Mouse (Mus musculus): Measurements from ENCODE around the gene Sart1. TPM values are rescaled to one million over a fixed set of nuclear protein-coding genes. Genes with fewer than 3 reads are reported as not detected.

Gene Sart1
- total RNA-seq, 2 experiments from 2014 or later: 40.1 to 50.3 TPM

DNA sequence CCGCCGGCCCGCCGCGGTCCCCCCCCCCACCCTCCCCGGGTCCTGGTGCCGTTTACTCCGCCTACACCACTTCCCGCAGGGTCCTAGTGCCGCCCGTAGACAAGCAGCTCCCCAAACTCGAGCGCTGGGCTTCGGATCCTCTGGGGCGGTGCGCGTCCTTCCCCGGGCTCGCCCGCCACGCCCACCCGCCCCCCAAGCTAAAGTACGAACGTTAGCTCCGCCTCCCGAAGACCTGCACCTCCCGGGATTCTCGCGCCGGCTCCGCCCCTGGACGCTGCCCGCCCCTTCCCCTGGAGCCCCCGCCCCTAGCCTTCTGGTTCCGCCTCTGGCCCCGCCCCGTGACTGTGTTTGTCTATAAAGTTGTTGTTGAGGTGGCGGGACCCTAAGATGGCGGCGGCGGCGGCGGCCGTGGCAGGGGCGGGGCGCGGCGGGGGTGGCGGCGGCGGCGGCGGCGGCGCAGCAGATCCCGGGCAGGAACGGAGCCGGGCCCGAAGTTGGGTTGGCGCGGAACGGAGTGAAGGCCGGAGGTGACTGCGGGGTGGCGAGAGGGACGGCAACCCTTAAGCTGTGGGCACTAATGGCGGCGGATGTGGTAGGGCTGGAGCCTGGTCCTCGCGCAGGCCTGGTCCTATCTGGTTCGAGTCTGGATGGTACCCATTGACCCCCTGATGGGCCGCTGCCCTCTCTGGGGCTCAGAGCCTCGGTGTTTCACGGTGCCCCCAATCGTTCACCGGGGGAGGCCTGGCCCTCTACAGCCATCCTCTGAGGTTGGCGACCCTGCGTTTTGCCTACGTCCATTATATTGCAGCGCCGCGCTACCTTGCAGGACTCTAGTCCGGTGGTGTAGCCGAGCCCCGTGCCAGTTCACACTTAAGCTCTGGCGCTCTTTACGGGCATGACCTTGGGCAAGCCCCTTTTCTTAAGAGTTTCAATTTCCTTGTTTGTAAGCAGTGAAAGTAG is 36.6 kb upstream of the Sart1 start, which contains the start of the genes Drap1 and AI837181:
Gene Drap1 (minus strand): TSS at position 198 of the 960 bp plus-strand sequence.
Gene AI837181 (plus strand): TSS at position 363 of the 960 bp plus-strand sequence.
- Histone ChIP-seq H3K4me3 (peak within 1 kb of the TSS; percentile 99), H3K27ac (peak within 1 kb of the TSS; percentile 98)
- no peak for TF ChIP-seq CTCF (IDR thresholded peaks at IDR 0.05)
- intact Hi-C loops (cut with DNase I): loop anchor here (2.0 kb wide), 2 partner anchors 16 to 64 kb away; partner anchors contain the start of gene Mus81
- DNase-seq: peak; percentile 98

DNA sequence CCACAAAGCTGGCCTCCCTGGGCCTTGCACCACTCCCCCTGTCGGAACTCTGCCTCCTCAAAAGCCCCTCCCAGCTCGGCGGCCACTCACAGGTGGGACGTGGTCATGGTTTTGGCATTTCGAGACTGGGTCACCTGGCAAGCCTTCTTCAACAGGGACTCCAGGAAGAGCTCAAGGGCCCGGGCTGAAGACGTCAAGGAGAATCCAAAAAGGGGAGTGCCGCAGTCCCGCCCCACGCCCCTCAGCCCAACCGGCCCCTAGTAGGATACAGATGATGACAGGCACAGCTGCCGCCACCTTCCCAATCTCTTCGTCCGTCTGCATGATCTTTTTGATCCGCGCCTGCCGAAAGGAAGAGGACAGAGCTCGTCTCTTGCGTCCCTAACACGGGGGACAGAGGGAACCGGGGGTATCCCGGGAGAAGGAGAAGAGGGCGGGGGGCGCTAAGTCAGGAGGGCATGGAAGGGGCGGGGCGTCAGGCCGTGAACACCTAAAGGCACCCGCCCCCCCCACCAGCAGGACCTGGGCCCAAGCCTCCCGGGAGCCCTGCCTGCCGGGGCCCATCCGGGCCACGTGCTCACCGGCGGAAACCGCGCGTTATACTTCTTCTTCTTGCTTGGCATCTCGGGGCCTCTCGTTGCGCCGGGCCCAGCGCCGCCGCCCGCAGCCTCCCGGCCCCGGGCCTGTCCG is 35.7 kb upstream of the Sart1 start:
- H3K4me3 ChIP-seq: peak overlapping the region; percentile 99
- H3K27ac ChIP-seq: peak overlapping the region; percentile 97
- peak; percentile 88 for DNase-seq
- peak; percentile 19; the same call in 1 of the 2 replicates for TF ChIP-seq CTCF (IDR thresholded peaks at IDR 0.05)
- intact Hi-C loops (cut with DNase I): loop anchor here (2.0 kb wide), 2 partner anchors 15 to 65 kb away; partner anchors contain the start of gene Mus81

DNA sequence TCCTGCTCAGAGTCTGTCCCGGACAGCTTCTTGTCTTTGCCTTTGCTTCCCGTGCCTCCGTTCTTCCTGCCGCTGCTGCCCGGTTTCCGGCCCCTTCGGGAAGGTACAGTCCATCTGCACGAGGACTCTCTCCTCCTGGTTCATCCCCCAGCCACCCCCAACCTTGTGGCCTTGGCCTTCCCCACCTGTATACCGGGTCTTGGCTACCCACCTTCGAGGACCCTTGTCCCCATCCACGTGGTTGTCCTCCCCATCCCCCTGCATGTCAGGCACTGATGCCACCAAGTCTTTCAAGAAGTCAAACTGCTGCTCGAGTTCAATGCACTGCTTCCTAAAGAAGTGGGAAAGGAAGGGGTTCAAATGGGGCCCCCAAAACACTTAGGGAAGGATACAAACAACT is 35.1 kb upstream of the Sart1 start:
- Histone ChIP-seq H3K4me3 (peak overlapping the region; percentile 99), H3K27ac (peak overlapping the region; percentile 97)
- DNase-seq: peak; percentile 45
- no peak for TF ChIP-seq CTCF (IDR thresholded peaks at IDR 0.05)
- intact Hi-C loops (cut with DNase I): no loop called here

DNA sequence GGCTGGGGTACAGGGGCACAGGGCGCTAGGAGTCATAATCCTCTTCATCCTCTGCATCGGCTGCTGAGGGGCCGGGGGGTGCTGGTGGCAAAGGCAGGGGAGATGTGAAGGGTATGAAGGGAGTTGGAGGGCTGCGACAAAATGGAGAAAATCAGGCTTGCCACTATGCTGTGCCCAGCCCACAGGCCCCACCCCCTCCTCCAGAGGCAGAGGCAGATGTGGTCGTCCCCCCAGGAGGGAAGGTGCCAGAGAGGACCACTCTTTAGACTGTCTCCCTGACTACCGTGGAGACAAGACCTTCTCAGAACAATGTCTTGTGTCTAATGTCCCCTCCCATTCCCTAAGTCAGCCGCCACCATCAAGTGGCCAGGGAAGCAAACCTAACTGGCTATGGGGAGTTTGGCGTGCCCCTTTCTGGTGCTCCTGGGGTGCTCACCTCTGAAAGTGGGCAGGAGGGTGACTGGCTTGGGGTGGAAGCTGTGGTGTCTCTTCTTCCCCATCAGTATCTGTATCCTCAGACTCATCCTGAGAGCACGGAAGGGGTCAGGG is 34.5 kb upstream of the Sart1 start:
- Histone ChIP-seq H3K27ac (peak overlapping the region; percentile 97), H3K4me3 (peak overlapping the region; percentile 99)
- intact Hi-C loops (cut with DNase I): no loop called here
- no peak for DNase-seq
- no peak for TF ChIP-seq CTCF (IDR thresholded peaks at IDR 0.05)

DNA sequence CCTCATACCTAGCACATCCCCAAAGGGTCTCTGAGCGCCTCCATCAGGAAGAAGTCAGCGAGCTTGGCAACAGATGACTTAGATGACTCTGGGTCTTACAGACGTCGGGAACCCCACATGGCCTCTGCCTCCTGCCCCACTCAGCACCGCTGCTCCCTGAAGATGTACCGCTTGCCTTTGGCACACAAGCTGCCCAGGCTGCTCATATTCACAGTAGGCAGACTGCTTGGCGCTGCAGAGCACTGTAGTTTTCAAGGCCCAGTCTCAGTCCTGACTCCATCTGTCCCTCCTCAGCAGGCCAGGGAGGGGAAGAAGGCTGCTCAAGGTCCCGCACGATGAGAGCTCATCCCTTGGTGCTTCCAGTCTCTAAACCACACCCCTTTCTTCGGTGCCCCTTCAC is 33.8 kb upstream of the Sart1 start:
- TF ChIP-seq CTCF (IDR thresholded peaks at IDR 0.05): no peak
- peak overlapping the region; percentile 97 for H3K27ac ChIP-seq
- intact Hi-C loops (cut with DNase I): no loop called here
- peak overlapping the region; percentile 99 for H3K4me3 ChIP-seq
- peak; percentile 68 for DNase-seq

DNA sequence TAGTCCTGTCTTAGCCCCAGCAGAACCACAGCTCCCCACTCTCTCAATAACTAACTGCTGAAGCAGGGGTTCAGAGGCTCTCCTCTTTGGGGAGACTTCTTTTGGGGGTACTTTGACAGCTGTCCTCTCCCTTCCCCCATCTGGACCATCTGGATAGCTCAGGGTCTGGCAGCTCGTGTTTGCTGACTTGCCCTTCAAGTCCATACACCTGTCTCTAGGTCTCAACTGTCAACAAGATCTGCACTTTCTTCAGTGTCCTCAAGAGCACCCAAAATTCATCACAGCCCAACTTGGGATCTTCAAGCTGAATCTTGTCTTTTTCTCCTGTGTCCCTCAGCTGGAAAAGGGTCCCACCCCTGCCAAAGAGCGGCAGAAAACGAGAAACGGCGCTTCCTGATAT is 33.3 kb upstream of the Sart1 start:
- Histone ChIP-seq H3K4me3 (peak overlapping the region; percentile 99), H3K27ac (peak overlapping the region; percentile 97)
- no peak for TF ChIP-seq CTCF (IDR thresholded peaks at IDR 0.05)
- intact Hi-C loops (cut with DNase I): no loop called here
- peak; percentile 60 for DNase-seq

DNA sequence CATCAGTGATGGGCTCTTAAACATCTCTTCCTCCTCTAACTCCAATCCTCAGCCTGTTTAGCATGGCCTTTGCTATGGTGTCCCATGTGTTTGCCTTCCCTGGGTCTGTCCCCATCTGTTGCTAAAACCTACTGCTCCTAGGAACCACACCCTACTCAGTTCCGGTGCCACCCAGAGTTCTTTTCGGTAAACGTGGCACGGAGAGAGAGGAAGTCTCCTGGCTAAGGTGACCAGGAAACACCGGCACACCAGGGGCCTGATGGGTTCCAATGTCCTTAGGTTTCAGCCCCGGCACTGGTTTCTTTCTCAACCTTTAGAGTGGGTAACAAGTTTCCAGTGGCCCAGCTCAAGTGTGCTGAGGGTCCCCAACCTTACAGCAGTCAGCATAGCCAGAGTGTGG is 32.1 kb upstream of the Sart1 start:
- no peak for DNase-seq

DNA sequence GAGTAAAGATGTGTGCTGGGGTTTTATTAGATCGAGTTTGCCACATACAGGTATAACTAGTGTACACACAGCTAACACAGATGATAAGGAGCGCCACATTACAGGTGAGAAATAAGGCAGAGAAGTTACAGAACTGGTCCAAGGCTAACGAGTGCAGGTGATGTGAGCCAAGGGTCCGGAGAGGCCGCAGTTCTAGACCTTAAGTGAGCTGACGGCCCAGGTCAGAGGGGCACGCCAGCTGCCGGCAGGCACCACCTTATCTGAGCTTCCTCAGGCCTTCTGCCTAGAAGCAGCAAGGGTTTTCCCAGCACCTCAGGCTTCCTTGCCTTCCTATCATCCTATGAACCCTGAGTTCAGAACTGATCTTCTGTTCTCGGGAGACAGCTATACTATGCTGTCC is 31.1 kb upstream of the Sart1 start:
- no peak for DNase-seq
- TF ChIP-seq CTCF (IDR thresholded peaks at IDR 0.05): no peak
- intact Hi-C loops (cut with DNase I): no loop called here
- peak overlapping the region; percentile 97 for H3K27ac ChIP-seq
- H3K4me3 ChIP-seq: peak overlapping the region; percentile 99

More for the DNA sequence above, 32.1 kb upstream of the Sart1 start:
- Histone ChIP-seq H3K4me3 (peak overlapping the region; percentile 99), H3K27ac (peak overlapping the region; percentile 97)
- no peak for TF ChIP-seq CTCF (IDR thresholded peaks at IDR 0.05)
- intact Hi-C loops (cut with DNase I): no loop called here

DNA sequence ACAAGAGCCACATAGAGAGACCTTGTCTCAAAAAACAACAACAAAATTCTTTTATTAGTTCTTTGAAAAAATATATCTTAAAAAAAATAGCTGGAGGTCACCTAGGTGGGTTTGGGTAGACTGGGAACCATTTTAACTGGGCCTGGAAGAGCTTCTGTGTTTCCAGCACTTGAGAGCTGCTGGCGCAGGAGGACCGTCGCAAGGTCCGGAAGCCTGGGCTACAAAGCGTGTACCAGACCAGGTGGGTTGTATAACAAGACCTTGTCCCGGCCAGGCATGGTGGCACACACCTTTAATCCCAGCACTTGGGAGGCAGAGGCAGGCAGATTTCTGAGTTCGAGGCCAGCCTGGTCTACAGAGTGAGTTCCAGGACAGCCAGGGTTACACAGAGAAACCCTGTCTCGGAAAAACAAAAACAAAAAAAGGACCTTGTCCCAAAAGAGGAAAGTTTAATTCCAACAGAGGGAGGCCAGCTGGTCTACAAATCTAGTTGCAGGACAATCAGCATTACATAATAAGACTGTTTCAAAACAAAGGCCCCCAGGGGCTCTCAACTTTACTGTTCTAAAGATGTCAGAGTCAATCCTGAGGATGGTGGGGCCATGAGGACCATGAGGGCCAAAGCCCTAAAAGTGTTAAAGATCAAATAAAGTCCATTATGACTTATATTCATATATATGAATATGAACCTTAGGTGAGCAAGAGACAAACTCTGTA is 30.4 kb upstream of the Sart1 start:
- TF ChIP-seq CTCF (IDR thresholded peaks at IDR 0.05): no peak
- peak overlapping the region; percentile 97 for H3K27ac ChIP-seq
- H3K4me3 ChIP-seq: peak overlapping the region; percentile 99; the same call in 1 of the 2 replicates
- intact Hi-C loops (cut with DNase I): no loop called here
- DNase-seq: no peak

DNA sequence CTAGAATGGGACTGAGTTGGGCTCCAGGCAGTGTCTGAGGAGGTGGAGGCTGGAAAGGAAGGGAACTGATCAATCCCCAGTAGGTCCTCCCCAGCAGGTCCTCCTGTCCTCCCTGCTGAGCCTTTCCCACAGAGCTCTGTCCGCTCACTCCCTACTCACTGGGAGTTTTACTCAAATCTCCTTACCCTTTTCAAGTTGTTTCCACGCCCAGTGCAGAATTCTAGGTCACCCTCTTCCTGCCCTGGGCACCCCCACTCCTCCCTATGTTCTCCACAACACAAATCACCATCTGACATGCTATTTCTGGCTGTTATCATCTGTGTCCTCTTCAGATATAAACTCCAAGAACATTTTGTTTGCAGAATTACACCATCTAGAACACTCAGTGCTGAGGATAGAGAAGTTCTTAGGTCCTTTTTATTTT is 26.0 kb upstream of the Sart1 start:
- peak overlapping the region; percentile 86 for H3K27ac ChIP-seq
- peak; percentile 65 for DNase-seq
- peak overlapping the region; percentile 31 for H3K4me3 ChIP-seq
- intact Hi-C loops (cut with DNase I): no loop called here
- TF ChIP-seq CTCF (IDR thresholded peaks at IDR 0.05): no peak

DNA sequence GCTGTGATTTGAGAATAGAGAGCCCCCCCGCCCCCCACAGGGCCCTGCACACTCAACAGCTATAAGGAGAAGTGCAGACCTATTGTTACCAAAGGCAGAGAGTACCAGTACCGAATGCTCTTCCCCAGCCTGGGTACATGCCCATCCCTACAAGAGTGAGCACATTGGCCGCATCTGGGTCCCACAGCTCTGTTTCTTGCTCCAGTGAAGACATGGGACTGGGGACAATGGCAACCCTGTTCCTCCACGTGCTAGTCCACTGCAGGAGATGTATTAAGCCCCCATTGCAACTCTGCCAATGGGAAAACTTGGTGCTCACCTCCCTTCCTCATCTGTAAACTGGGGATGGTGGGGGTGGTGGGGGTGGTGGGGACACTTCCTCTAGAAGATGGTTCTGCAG is 25.3 kb upstream of the Sart1 start:
- peak overlapping the region; percentile 86 for H3K27ac ChIP-seq
- no peak overlapping the region for H3K4me3 ChIP-seq
- no peak for DNase-seq
- intact Hi-C loops (cut with DNase I): no loop called here
- TF ChIP-seq CTCF (IDR thresholded peaks at IDR 0.05): no peak

DNA sequence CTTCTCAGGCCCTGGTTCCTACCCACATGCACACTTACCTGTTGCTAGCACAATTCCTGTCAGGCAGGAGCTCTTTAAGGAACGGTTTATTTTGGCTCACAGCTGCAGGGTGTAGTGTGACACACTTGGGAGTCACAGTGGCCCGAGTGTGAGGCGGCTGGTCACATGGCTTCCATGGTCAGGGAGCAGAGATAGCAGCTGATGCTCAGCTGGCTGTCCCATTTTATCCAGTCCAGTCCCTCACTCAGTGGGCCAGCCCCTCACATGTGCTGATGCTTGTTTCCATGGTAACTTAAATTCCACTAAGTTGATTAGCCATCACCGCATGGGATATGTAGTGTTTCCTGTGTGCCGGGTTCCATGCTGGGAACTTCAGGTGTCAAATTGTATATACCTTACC is 23.5 kb upstream of the Sart1 start:
- intact Hi-C loops (cut with DNase I): no loop called here
- no peak for TF ChIP-seq CTCF (IDR thresholded peaks at IDR 0.05)
- H3K27ac ChIP-seq: peak overlapping the region; percentile 91
- H3K4me3 ChIP-seq: peak overlapping the region; percentile 73
- peak; percentile 79 for DNase-seq
